Mouse (Mus musculus): ENCODE measurements at regions not wholly inside any gene's neighbourhood (a gene's known extent, or its start where the extent isn't known, plus 50 kb on each side); places are given as distances from the start of the nearest gene placed in this dataset.

- no peak for ATAC-seq
Observed at GRCm38 (mm10) chr3:129474451-129474850, 57.7 kb upstream of the Elovl6 start.

GRCm38 (mm10) chr3:129476250-129476649, 55.9 kb upstream of the Elovl6 start:
- no peak for ATAC-seq
- WGBS = 94% methylated on average over 4 of the region's 4 CpGs
- no peak overlapping the region for H3K4me2 ChIP-seq (replicated peaks; ENCODE audit: low read depth)
- H3K4me3 ChIP-seq (ENCODE audit: low read depth, low read length) = no peak overlapping the region
- no peaks in the 10 kb centered on the region for H3K36me3 ChIP-seq (ENCODE audit: control insufficient read depth, insufficient read depth)
- no peak overlapping the region for H3K27ac ChIP-seq (ENCODE audit: low read depth, low read length)
- H3K9me3 ChIP-seq (ENCODE audit: control insufficient read depth) = no peaks in the 10 kb centered on the region
- no peak overlapping the region for H3K9ac ChIP-seq (ENCODE audit: low read depth, low read length)
- no peaks in the 10 kb centered on the region for H3K4me1 ChIP-seq (replicated peaks; ENCODE audit: control insufficient read depth, insufficient read depth, low read length)
- H3K27me3 ChIP-seq (replicated peaks; ENCODE audit: control insufficient read depth, insufficient read depth, low read length) = no peaks in the 10 kb centered on the region
- TF ChIP-seq CTCF (IDR thresholded peaks at IDR 0.05; ENCODE audit: low read depth) = no peak

More at GRCm38 (mm10) chr3:129474451-129474850, 57.7 kb upstream of the Elovl6 start:
- Histone ChIP-seq H3K4me3 (ENCODE audit: low read depth, low read length) (no peak overlapping the region), H3K4me1 (replicated peaks; ENCODE audit: control insufficient read depth, insufficient read depth, low read length) (no peaks in the 10 kb centered on the region), H3K9me3 (ENCODE audit: control insufficient read depth) (no peaks in the 10 kb centered on the region), H3K27me3 (replicated peaks; ENCODE audit: control insufficient read depth, insufficient read depth, low read length) (no peaks in the 10 kb centered on the region), H3K9ac (ENCODE audit: low read depth, low read length) (no peak overlapping the region), H3K27ac (ENCODE audit: low read depth, low read length) (no peak overlapping the region), H3K4me2 (replicated peaks; ENCODE audit: low read depth) (no peak overlapping the region), H3K36me3 (ENCODE audit: control insufficient read depth, insufficient read depth) (no peaks in the 10 kb centered on the region)
- WGBS = 91% methylated on average over 7 of the region's 7 CpGs
- no peak for TF ChIP-seq CTCF (IDR thresholded peaks at IDR 0.05; ENCODE audit: low read depth)

- Histone ChIP-seq H3K4me2 (replicated peaks; ENCODE audit: low read depth) (no peak overlapping the region), H3K9me3 (ENCODE audit: control insufficient read depth) (no peaks in the 10 kb centered on the region), H3K4me3 (ENCODE audit: low read depth, low read length) (no peak overlapping the region), H3K27ac (ENCODE audit: low read depth, low read length) (no peak overlapping the region), H3K36me3 (ENCODE audit: control insufficient read depth, insufficient read depth) (no peaks in the 10 kb centered on the region), H3K27me3 (replicated peaks; ENCODE audit: control insufficient read depth, insufficient read depth, low read length) (no peaks in the 10 kb centered on the region), H3K4me1 (replicated peaks; ENCODE audit: control insufficient read depth, insufficient read depth, low read length) (no peaks in the 10 kb centered on the region), H3K9ac (ENCODE audit: low read depth, low read length) (no peak overlapping the region)
- no peak for ATAC-seq
- TF ChIP-seq CTCF (IDR thresholded peaks at IDR 0.05; ENCODE audit: low read depth) = no peak
- WGBS = 77% methylated on average over 7 of the region's 7 CpGs
Observed at GRCm38 (mm10) chr3:129478093-129478492, 54.1 kb upstream of the Elovl6 start.

- Histone ChIP-seq H3K27ac (ENCODE audit: low read depth, low read length) (no peak overlapping the region), H3K4me1 (replicated peaks; ENCODE audit: control insufficient read depth, insufficient read depth, low read length) (no peaks in the 10 kb centered on the region), H3K36me3 (ENCODE audit: control insufficient read depth, insufficient read depth) (no peaks in the 10 kb centered on the region), H3K4me3 (ENCODE audit: low read depth, low read length) (no peak overlapping the region), H3K9me3 (ENCODE audit: control insufficient read depth) (no peaks in the 10 kb centered on the region), H3K27me3 (replicated peaks; ENCODE audit: control insufficient read depth, insufficient read depth, low read length) (no peaks in the 10 kb centered on the region), H3K4me2 (replicated peaks; ENCODE audit: low read depth) (no peak overlapping the region), H3K9ac (ENCODE audit: low read depth, low read length) (no peak overlapping the region)
- no peak for ATAC-seq
- WGBS = 90% methylated on average over 3 of the region's 3 CpGs
- TF ChIP-seq CTCF (IDR thresholded peaks at IDR 0.05; ENCODE audit: low read depth) = no peak
Observed at GRCm38 (mm10) chr3:129481293-129481692, 50.9 kb upstream of the Elovl6 start.

Data from intestine, postnatal 0 days (tissue).